Mouse (Mus musculus): Measurements from ENCODE around the gene C2cd4c.

DNA sequence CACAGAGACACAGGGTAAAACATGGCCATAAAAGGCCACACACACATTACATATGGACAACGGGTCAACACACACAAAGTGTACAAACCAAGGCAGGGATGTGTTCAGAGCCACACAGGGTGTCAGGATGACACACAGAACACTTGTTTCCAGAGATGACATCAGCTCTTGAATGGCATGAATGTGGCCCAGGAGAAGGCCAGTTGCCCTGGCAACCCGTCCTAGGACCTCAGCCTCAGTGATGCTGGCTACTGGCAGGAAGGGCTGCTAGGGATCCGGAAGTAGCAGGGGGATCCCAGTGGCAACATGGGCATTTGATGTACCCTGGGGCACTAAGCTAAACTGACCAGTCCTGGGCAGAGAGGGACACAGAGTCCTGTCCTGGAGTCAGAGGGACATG, 4.5 kb downstream of the C2cd4c start:
- TF ChIP-seq CTCF (conservative IDR thresholded peaks at IDR 0.05; ENCODE audit: low read length) (no peak), POU5F1 (IDR thresholded peaks at IDR 0.05; ENCODE audit: borderline replicate concordance, low read length) (no peak), NANOG (IDR thresholded peaks at IDR 0.05; ENCODE audit: borderline replicate concordance, low read length) (no peak)

All from E14TG2a.4 (cell line).